Mouse (Mus musculus): ENCODE results near the gene Efemp2. TPM values are rescaled to one million over a fixed set of nuclear protein-coding genes. Genes with fewer than 3 reads are reported as not detected.

The Efemp2 gene
- 14.6 TPM for polyA plus RNA-seq (2014; fragmentation: Illumina TruSeq; extraction: RNeasy Lipid Tissue Mini Kit (QIAGEN cat#74804); ENCODE audit: low read depth, low replicate concordance)

DNA sequence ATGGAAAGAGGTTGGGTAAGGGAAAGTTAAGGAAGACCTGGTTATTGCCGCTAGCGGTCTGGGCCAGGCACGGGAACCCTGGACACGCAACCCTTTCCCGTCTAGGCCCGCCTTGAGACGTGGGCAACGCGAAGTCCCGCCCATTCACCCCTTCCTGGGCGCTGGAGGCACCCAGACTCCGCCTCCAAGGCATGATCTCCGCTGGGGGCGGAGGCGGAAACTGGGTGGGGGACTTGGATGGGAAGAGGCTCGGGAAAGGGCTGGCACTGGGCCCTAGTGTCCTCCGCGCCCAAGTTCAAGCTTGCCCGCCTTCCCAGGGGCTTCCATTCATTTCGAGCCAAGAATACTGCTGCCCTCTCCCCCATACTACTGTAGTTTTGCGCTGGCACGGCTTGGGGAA, at the start of gene Efemp2:
Gene Efemp2 (plus strand): TSS at position 235 of the 400 bp plus-strand sequence.

DNA sequence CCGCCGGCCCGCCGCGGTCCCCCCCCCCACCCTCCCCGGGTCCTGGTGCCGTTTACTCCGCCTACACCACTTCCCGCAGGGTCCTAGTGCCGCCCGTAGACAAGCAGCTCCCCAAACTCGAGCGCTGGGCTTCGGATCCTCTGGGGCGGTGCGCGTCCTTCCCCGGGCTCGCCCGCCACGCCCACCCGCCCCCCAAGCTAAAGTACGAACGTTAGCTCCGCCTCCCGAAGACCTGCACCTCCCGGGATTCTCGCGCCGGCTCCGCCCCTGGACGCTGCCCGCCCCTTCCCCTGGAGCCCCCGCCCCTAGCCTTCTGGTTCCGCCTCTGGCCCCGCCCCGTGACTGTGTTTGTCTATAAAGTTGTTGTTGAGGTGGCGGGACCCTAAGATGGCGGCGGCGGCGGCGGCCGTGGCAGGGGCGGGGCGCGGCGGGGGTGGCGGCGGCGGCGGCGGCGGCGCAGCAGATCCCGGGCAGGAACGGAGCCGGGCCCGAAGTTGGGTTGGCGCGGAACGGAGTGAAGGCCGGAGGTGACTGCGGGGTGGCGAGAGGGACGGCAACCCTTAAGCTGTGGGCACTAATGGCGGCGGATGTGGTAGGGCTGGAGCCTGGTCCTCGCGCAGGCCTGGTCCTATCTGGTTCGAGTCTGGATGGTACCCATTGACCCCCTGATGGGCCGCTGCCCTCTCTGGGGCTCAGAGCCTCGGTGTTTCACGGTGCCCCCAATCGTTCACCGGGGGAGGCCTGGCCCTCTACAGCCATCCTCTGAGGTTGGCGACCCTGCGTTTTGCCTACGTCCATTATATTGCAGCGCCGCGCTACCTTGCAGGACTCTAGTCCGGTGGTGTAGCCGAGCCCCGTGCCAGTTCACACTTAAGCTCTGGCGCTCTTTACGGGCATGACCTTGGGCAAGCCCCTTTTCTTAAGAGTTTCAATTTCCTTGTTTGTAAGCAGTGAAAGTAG, 48.7 kb upstream of the Efemp2 start, which contains the start of the genes Drap1 and AI837181:
Gene Drap1 (minus strand): TSS at position 198 of the 960 bp plus-strand sequence.
Gene AI837181 (plus strand): TSS at position 363 of the 960 bp plus-strand sequence.

DNA sequence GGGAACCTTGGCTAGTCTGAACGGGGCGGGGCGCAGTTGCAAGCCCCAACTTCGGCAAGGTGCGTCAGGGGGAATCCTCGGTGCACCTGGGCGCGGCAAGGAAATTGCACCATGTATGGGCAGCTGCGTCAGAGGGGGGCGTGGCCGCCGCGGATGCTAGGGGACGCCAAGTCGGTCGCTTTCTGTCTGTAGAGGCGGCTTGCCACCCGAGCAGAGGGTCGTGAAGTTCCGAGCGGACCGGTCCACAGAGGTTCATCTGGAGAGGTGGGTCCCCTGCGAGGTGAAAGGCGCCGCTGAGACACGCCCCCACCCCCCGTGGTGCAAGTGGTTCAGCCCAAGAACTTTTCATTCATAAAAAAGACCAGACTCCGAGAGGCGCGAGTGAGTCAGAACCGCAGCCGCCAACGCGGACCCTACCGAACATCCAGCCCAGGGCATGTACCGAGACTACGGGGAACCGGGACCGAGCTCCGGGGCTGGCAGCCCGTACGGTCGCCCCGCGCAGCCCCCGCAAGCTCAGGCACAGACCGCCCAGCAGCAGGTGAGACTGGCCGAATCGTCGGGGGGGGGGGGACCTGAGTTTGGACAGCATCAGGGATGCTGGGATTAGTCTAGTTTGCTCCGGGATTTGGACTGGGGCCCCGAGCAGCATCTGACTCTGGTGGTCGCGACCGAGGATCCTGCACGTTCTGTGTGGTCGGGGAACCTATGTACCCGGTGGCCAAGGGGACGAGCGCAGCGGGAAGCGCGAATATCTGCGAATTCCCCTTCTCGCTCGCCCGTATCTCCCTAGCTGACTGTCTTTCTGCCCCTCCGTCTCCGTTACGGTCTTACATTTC, 26.0 kb upstream of the Efemp2 start, which contains the start of gene Fosl1:
Gene Fosl1 (plus strand): TSS at position 33 of the 839 bp plus-strand sequence.

DNA sequence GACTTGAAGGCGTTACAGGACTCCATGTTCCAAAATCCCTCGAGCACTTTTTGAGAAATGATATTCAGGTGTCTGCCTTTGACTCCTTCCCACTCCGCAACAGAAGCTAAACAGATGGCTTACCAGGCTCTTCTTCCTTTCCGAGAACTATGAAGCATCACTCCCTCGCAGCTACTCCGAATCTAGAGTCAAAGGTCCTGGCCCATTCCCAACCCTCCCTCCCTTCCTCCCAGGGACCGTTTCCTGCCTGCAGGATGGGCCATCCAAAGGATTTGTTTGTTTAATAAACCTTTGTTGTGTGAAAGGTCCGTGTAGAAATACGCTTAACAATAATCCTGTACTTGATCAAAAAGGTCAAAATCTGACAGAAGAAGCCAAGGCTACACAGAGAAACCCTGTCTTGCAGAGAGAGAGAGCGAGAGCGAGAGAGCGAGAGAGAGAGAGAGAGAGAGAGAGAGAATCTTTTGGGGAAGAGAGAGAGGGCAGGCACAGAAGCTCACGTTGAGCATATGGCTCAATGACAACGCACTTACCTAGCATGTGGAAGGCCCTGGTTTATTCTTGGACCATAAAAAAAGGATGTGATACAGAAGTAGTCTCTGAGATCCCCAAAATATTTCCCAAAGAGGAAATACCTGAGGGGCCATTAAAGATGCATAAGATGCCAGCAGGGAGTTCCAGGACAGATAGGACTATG, 15.9 kb upstream of the Efemp2 start, which contains the start of gene Ccdc85b:
Gene Ccdc85b (minus strand): TSS at position 149 of the 697 bp plus-strand sequence.

DNA sequence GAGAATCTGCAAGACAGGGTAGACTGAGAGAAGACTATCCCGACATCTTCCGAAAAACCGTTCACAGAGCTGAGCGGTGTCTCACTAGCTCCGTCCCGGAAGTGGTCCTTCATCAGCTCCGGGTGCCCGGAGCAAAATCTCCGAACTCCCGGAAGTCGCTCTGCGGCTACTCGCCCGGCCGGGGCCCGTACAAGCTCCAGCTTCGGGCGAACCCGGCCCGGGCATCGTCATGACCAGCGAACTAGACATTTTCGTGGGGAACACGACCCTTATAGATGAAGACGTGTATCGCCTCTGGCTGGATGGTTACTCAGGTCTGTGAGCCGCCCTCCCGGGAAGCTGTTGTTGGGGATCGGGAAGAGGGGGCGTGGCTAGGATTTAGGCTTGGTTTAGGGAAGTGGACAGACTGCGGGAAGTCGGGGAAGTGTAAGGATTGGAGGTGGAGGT, 13.3 kb upstream of the Efemp2 start, which contains the start of gene Fibp:
Gene Fibp (plus strand): TSS at position 151 of the 447 bp plus-strand sequence.

DNA sequence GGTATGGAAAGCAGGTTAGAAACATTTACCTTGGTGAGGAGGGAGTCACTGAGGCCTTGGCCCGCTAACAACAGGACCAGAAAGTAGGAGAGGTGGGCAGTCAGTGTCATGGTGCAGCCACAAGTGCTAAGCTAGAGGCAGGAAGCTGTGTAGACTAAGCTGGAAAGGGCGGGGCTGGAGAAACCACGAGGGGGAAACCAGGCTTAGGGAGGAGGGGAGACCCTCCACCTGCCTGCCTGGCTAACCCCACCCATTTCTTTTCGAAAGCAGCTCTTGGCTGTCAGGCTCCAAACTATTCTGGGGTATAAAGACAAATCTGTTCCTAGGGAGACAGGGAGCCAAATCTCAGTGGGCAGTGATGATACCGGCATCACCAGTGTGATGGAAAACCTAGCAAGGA, 5.4 kb upstream of the Efemp2 start, which contains the start of gene Ctsw:
Gene Ctsw (minus strand): TSS at position 134 of the 400 bp plus-strand sequence.

DNA sequence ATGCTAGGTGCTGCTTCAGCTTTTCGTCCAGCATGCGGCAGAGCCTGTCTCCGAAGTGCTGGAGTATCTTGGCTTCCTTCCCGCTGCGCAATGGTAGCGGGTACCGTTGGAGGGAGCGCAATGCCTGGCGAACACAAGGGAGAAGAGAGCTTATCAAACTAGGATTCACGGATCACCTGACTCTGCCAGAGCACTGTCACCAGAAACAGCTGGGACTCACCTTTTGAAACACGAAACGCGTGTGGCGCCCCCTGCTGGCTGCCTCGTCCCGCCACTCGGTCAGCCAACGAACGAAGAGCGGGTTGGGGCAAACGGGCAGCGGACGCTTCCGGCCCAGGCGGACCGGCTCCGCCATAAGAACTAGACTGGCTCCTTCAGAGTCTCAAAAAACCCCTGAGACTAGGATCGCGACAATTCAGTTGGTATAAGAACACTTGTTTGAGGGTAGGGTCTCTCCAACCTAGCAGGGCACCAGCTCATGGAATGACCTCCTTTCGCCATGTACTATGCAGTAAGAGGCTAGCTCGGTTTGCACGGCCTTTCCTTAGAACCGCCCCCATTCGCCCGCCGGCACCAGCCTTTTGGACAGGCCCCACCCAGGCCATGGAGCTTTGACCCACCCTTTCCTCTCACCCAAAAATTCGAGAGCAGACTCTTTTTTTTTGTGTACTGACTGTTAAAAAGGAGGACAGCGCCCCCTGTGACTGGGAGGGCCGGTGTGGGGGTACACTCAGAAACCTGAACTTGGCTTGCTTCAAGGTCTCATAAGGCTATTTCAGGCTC, 14.2 kb downstream of the Efemp2 start, which contains the start of gene Mus81:
Gene Mus81 (minus strand): TSS at position 635 of the 783 bp plus-strand sequence.

DNA sequence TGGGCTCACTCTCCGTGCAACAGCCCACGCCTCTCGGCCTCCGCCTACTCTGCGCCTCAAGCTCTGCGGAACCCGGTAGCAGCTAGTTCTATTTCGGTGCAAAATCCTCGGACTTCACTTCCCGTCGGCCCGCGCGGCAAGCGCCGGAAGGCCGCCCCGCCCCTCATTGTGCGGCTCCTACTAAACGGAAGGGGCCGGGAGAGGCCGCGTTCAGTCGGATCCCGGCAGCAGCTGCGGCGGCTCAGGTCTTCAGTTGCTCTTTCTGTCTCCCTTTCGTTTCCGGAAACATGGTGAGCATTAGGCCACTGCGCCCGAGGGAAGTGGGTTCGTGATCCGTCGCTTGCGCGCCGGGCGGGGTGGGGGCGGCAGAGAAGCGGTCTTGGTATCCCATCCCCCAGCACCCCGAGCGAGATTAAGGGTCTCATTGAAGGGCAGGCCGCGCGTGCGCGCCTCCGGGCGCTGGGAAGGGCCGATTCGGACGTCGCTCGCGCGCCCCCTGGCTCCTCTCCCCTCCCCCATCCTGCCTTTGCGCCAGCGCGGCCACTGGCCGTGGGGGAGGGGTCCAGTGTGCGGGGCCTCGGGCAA, 16.7 kb downstream of the Efemp2 start, which contains the start of gene Cfl1:
Gene Cfl1 (plus strand): TSS at position 143 of the 585 bp plus-strand sequence.

DNA sequence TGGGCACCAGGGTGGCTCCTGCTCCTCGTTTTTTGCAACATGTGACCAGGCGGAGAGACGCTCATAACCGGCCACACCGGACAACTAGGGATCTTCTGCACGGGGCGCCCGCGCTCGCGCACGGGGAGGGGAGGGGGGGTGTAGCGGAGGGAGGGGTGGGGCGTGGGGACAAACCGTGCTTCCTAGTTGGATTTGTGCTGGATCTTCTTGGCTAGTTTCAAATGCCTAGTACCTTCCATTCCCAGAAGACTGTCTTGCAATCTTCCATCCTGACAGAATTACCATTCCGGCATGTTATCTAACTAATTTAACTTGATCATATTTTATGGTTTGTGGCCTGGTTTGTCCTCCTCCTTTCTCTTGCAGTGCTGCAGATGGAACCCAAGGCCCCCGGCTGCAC, 29.9 kb downstream of the Efemp2 start, which contains the start of gene 1700020D05Rik:
Gene 1700020D05Rik (minus strand): TSS at position 101 of the 400 bp plus-strand sequence.

DNA sequence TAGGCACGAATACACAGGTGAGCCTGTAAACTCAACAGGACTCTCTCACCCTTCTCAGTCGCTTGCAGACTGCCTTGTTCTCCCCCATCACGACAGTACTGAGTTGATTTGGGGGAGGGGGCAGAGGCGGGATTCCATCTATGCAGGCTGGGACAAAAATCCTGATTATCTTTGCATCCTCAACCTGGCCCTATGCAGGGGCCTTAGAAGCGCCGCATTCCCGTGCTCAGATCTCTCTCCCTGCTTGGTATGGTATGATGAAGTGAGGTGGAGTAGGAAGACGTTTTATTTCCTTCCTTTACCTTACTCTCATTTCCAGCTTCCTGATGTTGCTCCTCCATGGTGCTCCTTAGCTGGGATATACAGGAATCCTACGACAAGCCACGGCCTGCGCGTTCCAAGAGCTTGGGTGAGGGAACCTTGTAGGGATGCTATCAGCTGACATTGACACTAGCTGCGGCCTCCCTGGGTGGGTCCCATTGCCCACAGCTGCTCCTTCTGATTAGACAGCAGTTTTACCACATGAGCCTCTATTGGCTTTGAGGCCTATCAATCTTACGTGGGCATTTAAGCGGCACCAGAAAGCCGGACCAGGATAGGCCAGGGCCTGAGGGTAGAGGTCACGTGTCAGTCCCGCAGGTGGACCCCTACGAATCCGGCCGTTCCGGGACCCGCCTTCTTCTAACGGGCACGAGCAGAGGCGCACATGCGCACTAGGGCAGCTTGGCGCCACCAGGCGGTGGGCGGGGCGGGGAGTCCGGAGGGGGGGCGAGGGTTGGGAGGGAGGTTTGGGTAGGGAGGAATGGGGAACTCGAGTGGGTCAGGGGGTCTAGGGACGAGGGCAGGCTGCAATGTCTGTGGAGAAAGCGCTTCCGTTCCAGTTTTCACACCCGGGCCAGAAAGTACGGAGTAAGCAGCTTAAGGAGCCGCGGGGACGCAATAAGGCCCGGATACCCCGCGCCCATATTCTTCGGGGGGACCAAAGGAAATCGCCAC, 36.6 kb downstream of the Efemp2 start, which contains the start of gene Snx32:
Gene Snx32 (minus strand): TSS at position 508 of the 996 bp plus-strand sequence.

Other genes with a start within 250 kb of the Efemp2 start
- gene Pacs1, start 200.8 kb upstream of the Efemp2 start, polyA plus RNA-seq (2014; fragmentation: Illumina TruSeq; extraction: RNeasy Lipid Tissue Mini Kit (QIAGEN cat#74804); ENCODE audit: low read depth, low replicate concordance) = 19.3 TPM
- 111 TPM for gene Sf3b2, start 178.5 kb upstream of the Efemp2 start, polyA plus RNA-seq (2014; fragmentation: Illumina TruSeq; extraction: RNeasy Lipid Tissue Mini Kit (QIAGEN cat#74804); ENCODE audit: low read depth, low replicate concordance)
- 16.3 TPM for gene Gal3st3, start 175.6 kb upstream of the Efemp2 start, polyA plus RNA-seq (2014; fragmentation: Illumina TruSeq; extraction: RNeasy Lipid Tissue Mini Kit (QIAGEN cat#74804); ENCODE audit: low read depth, low replicate concordance)
- not detected for gene Catsper1, start 138.2 kb upstream of the Efemp2 start, polyA plus RNA-seq (2014; fragmentation: Illumina TruSeq; extraction: RNeasy Lipid Tissue Mini Kit (QIAGEN cat#74804); ENCODE audit: low read depth, low replicate concordance)
- 5.7 TPM for gene Cst6, start 124.4 kb upstream of the Efemp2 start, polyA plus RNA-seq (2014; fragmentation: Illumina TruSeq; extraction: RNeasy Lipid Tissue Mini Kit (QIAGEN cat#74804); ENCODE audit: low read depth, low replicate concordance)
- gene Eif1ad, start 107.2 kb upstream of the Efemp2 start, polyA plus RNA-seq (2014; fragmentation: Illumina TruSeq; extraction: RNeasy Lipid Tissue Mini Kit (QIAGEN cat#74804); ENCODE audit: low read depth, low replicate concordance) = 23.0 TPM
- gene Banf1, start 106.8 kb upstream of the Efemp2 start, polyA plus RNA-seq (2014; fragmentation: Illumina TruSeq; extraction: RNeasy Lipid Tissue Mini Kit (QIAGEN cat#74804); ENCODE audit: low read depth, low replicate concordance) = 122 TPM
- 43.7 TPM for gene Sart1, start 85.3 kb upstream of the Efemp2 start, polyA plus RNA-seq (2014; fragmentation: Illumina TruSeq; extraction: RNeasy Lipid Tissue Mini Kit (QIAGEN cat#74804); ENCODE audit: low read depth, low replicate concordance)
- gene Tsga10ip, start 71.4 kb upstream of the Efemp2 start, polyA plus RNA-seq (2014; fragmentation: Illumina TruSeq; extraction: RNeasy Lipid Tissue Mini Kit (QIAGEN cat#74804); ENCODE audit: low read depth, low replicate concordance) = not detected
- gene Drap1, start 49.0 kb upstream of the Efemp2 start, polyA plus RNA-seq (2014; fragmentation: Illumina TruSeq; extraction: RNeasy Lipid Tissue Mini Kit (QIAGEN cat#74804); ENCODE audit: low read depth, low replicate concordance) = 391 TPM
- gene AI837181, start 48.8 kb upstream of the Efemp2 start, polyA plus RNA-seq (2014; fragmentation: Illumina TruSeq; extraction: RNeasy Lipid Tissue Mini Kit (QIAGEN cat#74804); ENCODE audit: low read depth, low replicate concordance) = 33.9 TPM
- not detected for gene Fosl1, start 26.4 kb upstream of the Efemp2 start, polyA plus RNA-seq (2014; fragmentation: Illumina TruSeq; extraction: RNeasy Lipid Tissue Mini Kit (QIAGEN cat#74804); ENCODE audit: low read depth, low replicate concordance)
- 6.9 TPM for gene Ccdc85b, start 16.1 kb upstream of the Efemp2 start, polyA plus RNA-seq (2014; fragmentation: Illumina TruSeq; extraction: RNeasy Lipid Tissue Mini Kit (QIAGEN cat#74804); ENCODE audit: low read depth, low replicate concordance)
- gene Fibp, start 13.3 kb upstream of the Efemp2 start, polyA plus RNA-seq (2014; fragmentation: Illumina TruSeq; extraction: RNeasy Lipid Tissue Mini Kit (QIAGEN cat#74804); ENCODE audit: low read depth, low replicate concordance) = 44.4 TPM
- gene Ctsw, start 5.4 kb upstream of the Efemp2 start, polyA plus RNA-seq (2014; fragmentation: Illumina TruSeq; extraction: RNeasy Lipid Tissue Mini Kit (QIAGEN cat#74804); ENCODE audit: low read depth, low replicate concordance) = not detected
- gene Mus81, start 14.4 kb downstream of the Efemp2 start, polyA plus RNA-seq (2014; fragmentation: Illumina TruSeq; extraction: RNeasy Lipid Tissue Mini Kit (QIAGEN cat#74804); ENCODE audit: low read depth, low replicate concordance) = 33.4 TPM
- gene Cfl1, start 16.5 kb downstream of the Efemp2 start, polyA plus RNA-seq (2014; fragmentation: Illumina TruSeq; extraction: RNeasy Lipid Tissue Mini Kit (QIAGEN cat#74804); ENCODE audit: low read depth, low replicate concordance) = 173 TPM
- gene 1700020D05Rik, start 29.8 kb downstream of the Efemp2 start, polyA plus RNA-seq (2014; fragmentation: Illumina TruSeq; extraction: RNeasy Lipid Tissue Mini Kit (QIAGEN cat#74804); ENCODE audit: low read depth, low replicate concordance) = 1.8 TPM
- gene Snx32, start 36.6 kb downstream of the Efemp2 start, polyA plus RNA-seq (2014; fragmentation: Illumina TruSeq; extraction: RNeasy Lipid Tissue Mini Kit (QIAGEN cat#74804); ENCODE audit: low read depth, low replicate concordance) = 10.1 TPM
- not detected for gene Ovol1, start 86.7 kb downstream of the Efemp2 start, polyA plus RNA-seq (2014; fragmentation: Illumina TruSeq; extraction: RNeasy Lipid Tissue Mini Kit (QIAGEN cat#74804); ENCODE audit: low read depth, low replicate concordance)
- 1.9 TPM for gene Ap5b1, start 94.1 kb downstream of the Efemp2 start, polyA plus RNA-seq (2014; fragmentation: Illumina TruSeq; extraction: RNeasy Lipid Tissue Mini Kit (QIAGEN cat#74804); ENCODE audit: low read depth, low replicate concordance)
- 28.9 TPM for gene Rnaseh2c, start 127.9 kb downstream of the Efemp2 start, polyA plus RNA-seq (2014; fragmentation: Illumina TruSeq; extraction: RNeasy Lipid Tissue Mini Kit (QIAGEN cat#74804); ENCODE audit: low read depth, low replicate concordance)
- gene Kat5, start 136.3 kb downstream of the Efemp2 start, polyA plus RNA-seq (2014; fragmentation: Illumina TruSeq; extraction: RNeasy Lipid Tissue Mini Kit (QIAGEN cat#74804); ENCODE audit: low read depth, low replicate concordance) = 30.9 TPM
- gene Rela, start 163.5 kb downstream of the Efemp2 start, polyA plus RNA-seq (2014; fragmentation: Illumina TruSeq; extraction: RNeasy Lipid Tissue Mini Kit (QIAGEN cat#74804); ENCODE audit: low read depth, low replicate concordance) = 30.4 TPM
- gene Sipa1, start 189.8 kb downstream of the Efemp2 start, polyA plus RNA-seq (2014; fragmentation: Illumina TruSeq; extraction: RNeasy Lipid Tissue Mini Kit (QIAGEN cat#74804); ENCODE audit: low read depth, low replicate concordance) = 16.2 TPM
- 22.2 TPM for gene Map3k11, start 214.8 kb downstream of the Efemp2 start, polyA plus RNA-seq (2014; fragmentation: Illumina TruSeq; extraction: RNeasy Lipid Tissue Mini Kit (QIAGEN cat#74804); ENCODE audit: low read depth, low replicate concordance)
- gene Pcnx3, start 215.0 kb downstream of the Efemp2 start, polyA plus RNA-seq (2014; fragmentation: Illumina TruSeq; extraction: RNeasy Lipid Tissue Mini Kit (QIAGEN cat#74804); ENCODE audit: low read depth, low replicate concordance) = 22.7 TPM
- not detected for gene Kcnk7, start 230.4 kb downstream of the Efemp2 start, polyA plus RNA-seq (2014; fragmentation: Illumina TruSeq; extraction: RNeasy Lipid Tissue Mini Kit (QIAGEN cat#74804); ENCODE audit: low read depth, low replicate concordance)

Measured in heart, adult 10 weeks (tissue).